Mouse (Mus musculus) erythroblast, embryonic 14.5 days (primary cell): ENCODE results near the gene Gm21953. TPM values are rescaled to one million over a fixed set of nuclear protein-coding genes. Genes with fewer than 3 reads are reported as not detected.
"Not testable (repeated sequence)": the region's sequence is repeated elsewhere in the genome, so short reads cannot be mapped to it uniquely, and the experiment has no call there.

Experiments used
- H3K27me3 ChIP-seq: 2 replicates; pipeline ENCODE4 v1.6.1; 2012; ENCODE audit warnings: inconsistent platforms; ENCODE audit not compliant: control insufficient read depth
- H3K36me3 ChIP-seq: 2 replicates; pipeline ENCODE4 v1.6.1; 2012; ENCODE audit warnings: mild to moderate bottlenecking, inconsistent platforms; ENCODE audit not compliant: control insufficient read depth
- H3K4me1 ChIP-seq: 2 replicates; pipeline ENCODE4 v1.6.1; 2012; ENCODE audit warnings: inconsistent platforms; ENCODE audit not compliant: control insufficient read depth
- H3K4me3 ChIP-seq: replicated peaks from 2 replicates; pipeline ENCODE3; 2012; ENCODE audit warnings: moderate library complexity, mild to moderate bottlenecking, inconsistent platforms
- H3K9me3 ChIP-seq: 2 replicates; pipeline ENCODE4 v1.6.1; 2012; ENCODE audit warnings: low read length, inconsistent platforms, mixed read lengths; ENCODE audit not compliant: control insufficient read depth
- polyA plus RNA-seq: library from polyadenylated mRNA; stranded (reverse); fragments of >175 nt; gene quantifications from 2 replicates; pipeline ENCODE4 v1.2.3, GENCODE M21; 2012

Gene Gm21953
- polyA plus RNA-seq = 0.97 TPM in 1 of 2 replicates, not detected in the other

- H3K27me3 ChIP-seq, H3K36me3 ChIP-seq, H3K9me3 ChIP-seq, H3K4me3 ChIP-seq, H3K4me1 ChIP-seq: not testable (repeated sequence)
Observed at GRCm38 (mm10) chr4:42293967-42294366, at the start of gene Gm21953. Gm21953 (plus strand) TSS chr4:42294267.

- not testable (repeated sequence) for H3K4me1 ChIP-seq, H3K36me3 ChIP-seq
Observed at GRCm38 (mm10) chr4:42255467-42255866, 38.6 kb upstream of the Gm21953 start, which contains the start of gene Ccl21b. Ccl21b (plus strand) TSS chr4:42255767.

GRCm38 (mm10) chr4:42318034-42318433, 24.0 kb downstream of the Gm21953 start, which contains the start of gene Fam205a3:
Fam205a3 (plus strand) TSS chr4:42318334.
- not testable (repeated sequence) for H3K27me3 ChIP-seq, H3K4me1 ChIP-seq, H3K9me3 ChIP-seq, H3K36me3 ChIP-seq, H3K4me3 ChIP-seq

More at GRCm38 (mm10) chr4:42255467-42255866, 38.6 kb upstream of the Gm21953 start, which contains the start of gene Ccl21b:
- not testable (repeated sequence) for H3K9me3 ChIP-seq, H3K4me3 ChIP-seq, H3K27me3 ChIP-seq

Other genes with a start within 250 kb of the Gm21953 start
- gene Gm3893, start 203.1 kb upstream of the Gm21953 start, polyA plus RNA-seq = not detected in 2 replicates
- gene Gm13304, start 179.4 kb upstream of the Gm21953 start, polyA plus RNA-seq = not detected in 2 replicates
- not detected in 2 replicates for gene Gm13306, start 140.8 kb upstream of the Gm21953 start, polyA plus RNA-seq
- 0.06 TPM in 1 of 2 replicates, not detected in the other for gene Gm13305, start 125.7 kb upstream of the Gm21953 start, polyA plus RNA-seq
- gene Gm10600, start 53.6 kb upstream of the Gm21953 start, polyA plus RNA-seq = not detected in 2 replicates
- gene Ccl21b, start 38.5 kb upstream of the Gm21953 start, polyA plus RNA-seq = not detected in 2 replicates
- gene Fam205a3, start 24.1 kb downstream of the Gm21953 start, polyA plus RNA-seq = not detected in 2 replicates
- 0.97 TPM in 1 of 2 replicates, not detected in the other for gene Gm21586, start 145.1 kb downstream of the Gm21953 start, polyA plus RNA-seq
- gene Gm2163, start 172.5 kb downstream of the Gm21953 start, polyA plus RNA-seq = not detected in 2 replicates
- gene Fam205a2, start 233.9 kb downstream of the Gm21953 start, polyA plus RNA-seq = not detected in 2 replicates